Mouse (Mus musculus): ENCODE measurements around the gene Usp54. TPM values are rescaled to one million over a fixed set of nuclear protein-coding genes. Genes with fewer than 3 reads are reported as not detected.

Gene Usp54
- 40.5 and 45.0 TPM in 2 replicates for polyA plus RNA-seq (2012; rRNA removed)

DNA sequence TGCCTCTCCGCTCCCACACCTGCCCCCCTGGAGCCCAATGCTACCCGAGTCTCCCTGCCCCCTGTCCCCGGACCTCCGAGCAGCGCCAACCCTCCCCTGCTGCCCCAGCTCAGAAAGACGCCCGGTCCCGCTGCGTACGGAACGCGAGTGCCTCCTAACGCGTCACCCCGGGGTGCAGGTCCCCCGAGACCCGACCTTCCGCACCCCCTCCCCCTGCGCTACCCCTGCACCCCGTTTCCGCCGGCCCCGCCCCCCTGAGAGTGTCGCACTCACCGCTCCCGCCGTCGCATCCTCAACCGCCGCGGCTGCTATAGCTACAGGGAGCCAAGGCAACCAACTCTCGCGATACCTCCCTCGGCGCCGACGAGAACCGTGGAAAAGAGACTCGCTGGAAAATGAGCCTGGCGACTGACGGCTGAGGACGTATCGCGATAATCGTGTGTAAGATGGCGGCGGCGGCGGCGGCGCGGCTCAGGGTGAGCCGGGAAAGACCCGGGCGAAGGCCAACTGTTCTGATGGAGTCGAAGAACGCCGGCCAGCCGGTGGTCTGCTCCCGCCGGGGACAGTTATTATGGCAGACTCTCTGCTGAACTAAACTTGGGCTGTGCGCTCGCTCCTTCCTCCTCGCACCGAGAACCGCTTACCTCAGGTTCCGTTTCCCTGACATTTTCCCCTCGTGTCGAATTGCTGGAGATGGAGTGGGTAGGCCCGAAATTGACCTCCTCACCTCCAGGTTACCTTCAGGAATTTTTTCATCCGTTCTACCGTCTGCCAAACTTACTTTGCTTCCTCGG is at the start of gene Usp54:
Gene Usp54, minus strand, starts transcription at position 420 of the 794 bp plus-strand sequence.
- DNase-seq (ENCODE audit: extremely low spot score in 1 of 2, low spot score in 1 of 2) = peak; percentile 97 to 99

DNA sequence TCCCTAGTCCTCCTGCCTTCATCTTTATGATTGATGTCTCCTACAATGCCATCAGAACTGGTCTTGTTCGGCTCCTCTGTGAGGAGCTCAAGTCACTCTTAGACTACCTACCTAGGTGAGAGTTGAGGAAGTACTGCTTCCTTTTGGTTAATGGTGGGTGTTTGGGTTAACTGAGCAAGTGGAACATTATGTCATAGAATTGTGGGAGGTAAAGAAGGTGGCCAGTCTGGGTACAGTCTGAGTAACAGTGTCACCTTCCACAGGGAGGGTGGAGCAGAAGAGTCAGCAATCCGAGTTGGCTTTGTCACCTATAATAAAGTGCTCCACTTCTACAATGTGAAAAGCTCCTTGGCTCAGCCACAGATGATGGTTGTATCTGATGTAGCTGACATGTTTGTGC is 48.1 kb upstream of the Usp54 start:
- no peak for DNase-seq (ENCODE audit: extremely low spot score in 1 of 2, low spot score in 1 of 2)

DNA sequence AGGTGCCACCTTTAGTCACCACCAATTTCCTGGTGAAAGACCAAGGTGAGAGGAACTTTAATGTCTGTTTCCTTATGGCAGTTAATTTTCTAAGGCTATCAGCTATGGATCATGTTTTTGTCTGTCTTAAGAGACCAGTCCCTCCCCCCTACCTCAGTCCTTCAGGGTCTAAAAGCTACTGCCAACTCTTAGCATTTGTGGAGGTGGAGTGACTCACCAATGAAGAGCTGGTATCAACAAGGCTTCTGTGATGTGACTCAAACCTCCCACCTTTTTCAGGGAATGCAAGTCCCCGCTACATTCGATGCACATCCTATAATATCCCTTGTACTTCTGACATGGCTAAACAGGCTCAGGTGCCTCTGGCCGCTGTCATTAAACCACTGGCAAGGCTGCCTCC is 45.7 kb upstream of the Usp54 start:
- peak in 1 of 2 experiments; percentile 58 for DNase-seq (ENCODE audit: extremely low spot score in 1 of 2, low spot score in 1 of 2)

DNA sequence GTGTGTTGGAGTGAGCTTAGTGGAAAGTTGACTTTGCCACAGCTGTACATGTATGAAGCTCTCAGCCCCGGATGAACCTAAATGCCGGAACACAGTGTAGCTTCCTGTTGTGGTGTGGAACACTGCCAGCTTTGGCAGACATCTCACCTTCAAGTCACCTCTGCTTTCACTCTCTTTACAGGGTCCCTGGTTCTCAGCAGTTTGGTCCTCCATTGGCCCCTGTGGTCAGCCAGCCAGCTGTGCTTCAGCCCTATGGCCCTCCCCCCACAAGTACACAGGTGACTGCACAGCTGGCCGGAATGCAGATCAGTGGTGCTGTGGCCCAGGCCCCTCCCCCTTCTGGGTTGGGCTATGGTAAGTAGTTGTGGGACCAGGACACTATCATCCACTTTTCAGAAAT is 41.6 kb upstream of the Usp54 start:
- no peak for DNase-seq (ENCODE audit: extremely low spot score in 1 of 2, low spot score in 1 of 2)

DNA sequence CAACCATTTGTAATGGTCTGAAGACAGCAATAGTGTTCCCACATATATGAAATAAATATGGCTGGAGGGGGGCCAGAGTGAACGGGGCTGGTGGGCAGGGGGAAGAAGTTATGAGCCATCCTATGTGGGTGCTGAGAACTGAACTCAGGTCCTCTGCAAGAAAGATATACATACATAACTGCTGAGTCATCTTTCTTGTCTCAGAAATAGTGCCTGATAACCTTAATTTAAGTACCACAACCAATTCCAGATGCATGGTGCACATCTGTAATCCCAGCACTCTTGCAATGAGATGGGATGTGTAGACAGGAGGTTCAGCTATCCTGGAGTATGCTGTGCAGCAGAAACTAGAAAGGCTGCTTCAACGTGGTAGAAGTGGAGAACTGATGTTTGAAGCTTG is 40.9 kb upstream of the Usp54 start:
- no peak for DNase-seq (ENCODE audit: extremely low spot score in 1 of 2, low spot score in 1 of 2)

DNA sequence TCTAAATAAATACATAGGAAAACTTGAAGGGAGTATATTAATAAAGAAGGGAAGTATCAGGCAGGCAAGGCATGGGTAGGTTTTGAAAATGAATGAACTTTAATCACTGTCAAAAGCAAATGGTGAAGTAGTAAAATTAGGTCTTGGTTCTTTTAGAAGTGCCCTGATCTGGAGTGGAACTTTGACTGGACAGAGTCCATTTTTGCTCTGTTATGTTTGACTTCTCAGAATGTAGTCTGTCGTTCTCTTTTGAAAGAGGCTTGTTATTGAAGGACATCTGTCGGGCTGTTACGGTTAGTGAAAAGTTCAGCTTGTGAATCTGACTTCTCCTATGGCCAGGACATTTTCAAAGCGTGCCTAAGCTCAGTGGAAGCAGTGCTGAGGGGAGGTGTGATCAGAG is 37.0 kb upstream of the Usp54 start:
- no peak for DNase-seq (ENCODE audit: extremely low spot score in 1 of 2, low spot score in 1 of 2)

DNA sequence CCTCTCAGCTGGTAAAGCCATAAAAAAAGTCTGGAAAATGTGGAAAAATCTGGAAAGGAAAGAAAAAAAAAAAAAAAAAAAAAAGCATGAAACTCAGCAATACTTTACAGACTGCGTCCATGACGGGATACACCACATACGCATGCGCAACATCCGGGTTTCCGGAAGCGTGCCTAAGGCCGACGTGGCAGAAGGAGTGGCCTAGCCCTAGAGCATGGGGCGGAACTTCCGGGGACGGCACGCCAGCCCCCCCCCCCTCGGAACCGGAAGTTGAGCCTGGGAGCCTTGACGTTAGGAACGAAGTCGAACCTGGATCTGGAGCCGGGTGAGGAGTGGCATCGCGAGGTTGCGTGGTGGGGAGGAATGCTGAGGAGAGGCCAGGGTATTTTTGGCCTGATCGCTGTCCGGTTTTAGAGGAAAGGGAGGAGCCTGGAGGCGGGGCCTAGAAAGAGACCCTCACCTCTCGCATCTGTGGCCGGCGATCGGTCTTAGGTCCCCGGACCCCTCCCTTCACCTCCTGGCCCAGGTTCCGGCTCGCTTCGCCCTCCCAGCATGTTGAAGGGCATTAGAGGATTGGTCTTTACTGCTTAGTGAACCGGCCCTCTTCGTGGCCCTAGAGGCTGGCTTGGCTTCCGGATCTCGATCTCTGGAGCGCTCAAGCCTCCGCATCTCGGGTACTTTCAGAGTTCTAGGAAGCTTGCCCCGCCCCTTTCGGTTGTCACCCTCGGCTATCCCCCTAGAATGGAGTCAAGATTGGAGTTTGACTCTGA is 33.4 kb upstream of the Usp54 start, which contains the start of gene Sec24c:
Gene Sec24c, plus strand, starts transcription at position 245 of the 770 bp plus-strand sequence.
- peak; percentile 91 to 98 for DNase-seq (ENCODE audit: extremely low spot score in 1 of 2, low spot score in 1 of 2)

DNA sequence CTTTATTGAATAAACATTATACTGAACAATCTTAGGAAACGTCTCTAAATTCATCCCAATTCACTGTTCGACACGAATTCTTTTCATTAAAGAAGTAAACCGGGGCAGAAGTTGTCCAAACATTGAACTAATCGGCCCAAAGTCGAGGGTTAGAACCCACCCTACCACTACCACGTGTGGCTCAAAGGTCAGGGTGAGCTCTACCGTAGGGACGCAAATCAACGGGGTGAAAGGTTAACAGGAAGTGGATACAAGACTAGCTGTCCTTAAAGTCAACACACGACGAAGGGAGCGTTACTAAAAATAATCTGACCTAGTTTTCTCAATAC is 32.8 kb upstream of the Usp54 start:
- no peak for DNase-seq (ENCODE audit: extremely low spot score in 1 of 2, low spot score in 1 of 2)

DNA sequence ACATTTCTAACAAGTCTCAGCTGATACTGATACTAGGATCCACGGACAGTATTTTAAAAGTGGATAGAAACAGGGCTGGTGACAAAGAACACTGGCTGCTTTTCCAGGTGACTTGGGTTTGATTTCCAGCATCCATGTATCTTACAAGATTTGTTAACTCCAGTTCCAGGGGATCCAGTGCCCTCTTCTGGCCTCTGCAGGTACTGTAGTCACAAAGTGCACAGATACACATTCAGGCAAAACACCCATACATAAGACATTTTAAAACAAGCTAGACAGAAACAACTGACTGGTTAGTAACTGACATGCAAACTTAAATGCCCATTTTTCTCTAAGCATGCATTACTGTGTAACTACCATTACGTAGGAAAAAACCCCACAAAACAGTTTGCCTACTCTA is 32.1 kb upstream of the Usp54 start:
- peak in 1 of 2 experiments; percentile 39 for DNase-seq (ENCODE audit: extremely low spot score in 1 of 2, low spot score in 1 of 2)

DNA sequence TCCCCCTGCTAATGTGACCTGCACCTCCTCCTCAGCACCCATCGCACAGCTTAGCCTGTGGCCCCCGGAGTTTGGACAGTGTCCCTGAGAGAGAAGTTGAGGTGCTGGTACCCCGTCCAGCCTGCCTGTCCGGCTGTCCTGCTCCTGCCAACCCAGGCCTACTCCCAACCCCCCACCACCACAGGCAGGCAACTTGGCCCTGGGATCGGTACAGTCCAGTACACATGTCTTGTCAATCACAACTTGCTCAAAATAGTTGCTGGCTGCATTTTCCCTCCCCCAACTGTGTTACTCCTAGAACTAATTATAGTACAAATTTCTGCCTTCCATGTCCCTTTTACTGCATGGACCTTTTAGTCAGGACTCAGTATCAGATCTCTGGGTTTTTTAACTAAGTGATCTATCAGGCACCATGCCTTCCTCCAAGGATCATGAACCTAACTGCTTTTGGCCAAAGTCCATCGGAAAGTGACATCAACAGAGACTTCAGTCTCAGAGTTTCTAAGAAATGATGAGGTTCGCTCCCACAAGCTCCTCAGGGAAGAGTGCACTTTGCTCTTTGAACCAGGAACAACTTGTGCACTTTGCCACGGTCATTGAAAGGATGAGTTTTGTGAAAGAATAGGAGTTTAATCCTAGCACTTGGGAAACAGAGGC is 27.4 kb upstream of the Usp54 start, which contains the start of gene Synpo2l:
Gene Synpo2l, minus strand, starts transcription at position 201 of the 657 bp plus-strand sequence.
- DNase-seq (ENCODE audit: extremely low spot score in 1 of 2, low spot score in 1 of 2) = no peak

DNA sequence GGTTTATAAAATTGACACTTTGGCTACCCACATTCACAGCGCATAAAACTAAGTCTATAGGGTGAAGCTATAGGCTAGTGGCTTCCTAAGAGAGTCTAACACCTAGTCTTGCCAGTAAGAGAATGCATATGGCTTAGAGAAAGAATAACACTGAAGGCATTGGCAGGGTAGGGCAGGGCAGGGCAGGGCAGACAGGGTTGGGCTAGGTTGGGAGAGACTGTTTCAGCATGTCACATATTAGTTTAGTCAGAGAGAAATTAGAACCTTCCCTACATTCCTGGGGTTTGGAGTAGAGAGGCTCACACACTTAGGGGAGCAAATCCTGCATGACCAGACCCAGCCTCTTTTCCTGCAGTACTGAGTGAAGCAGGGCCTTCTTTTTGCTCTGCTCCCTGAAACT is 26.6 kb upstream of the Usp54 start:
- no peak for DNase-seq (ENCODE audit: extremely low spot score in 1 of 2, low spot score in 1 of 2)

DNA sequence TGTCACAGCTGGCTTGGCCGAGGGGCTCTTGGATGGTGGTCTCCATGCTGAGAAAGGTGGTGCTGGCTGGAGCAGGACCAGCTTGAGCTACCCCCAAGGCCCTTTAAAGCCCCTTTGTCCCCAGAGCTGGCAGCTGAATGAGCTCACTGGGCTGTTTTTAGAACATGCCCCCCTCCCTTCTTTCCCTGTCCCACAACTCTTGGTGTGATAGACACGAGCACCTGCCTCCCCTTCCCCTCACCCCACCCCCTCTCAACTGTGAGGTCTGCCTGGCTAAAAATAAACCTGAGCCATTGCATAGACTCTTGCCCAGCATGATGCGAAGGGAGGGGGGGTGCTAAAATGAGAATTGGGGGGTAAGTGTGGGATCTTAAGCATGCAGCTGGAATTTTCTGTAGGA is 23.6 kb upstream of the Usp54 start:
- DNase-seq (ENCODE audit: extremely low spot score in 1 of 2, low spot score in 1 of 2) = no peak

DNA sequence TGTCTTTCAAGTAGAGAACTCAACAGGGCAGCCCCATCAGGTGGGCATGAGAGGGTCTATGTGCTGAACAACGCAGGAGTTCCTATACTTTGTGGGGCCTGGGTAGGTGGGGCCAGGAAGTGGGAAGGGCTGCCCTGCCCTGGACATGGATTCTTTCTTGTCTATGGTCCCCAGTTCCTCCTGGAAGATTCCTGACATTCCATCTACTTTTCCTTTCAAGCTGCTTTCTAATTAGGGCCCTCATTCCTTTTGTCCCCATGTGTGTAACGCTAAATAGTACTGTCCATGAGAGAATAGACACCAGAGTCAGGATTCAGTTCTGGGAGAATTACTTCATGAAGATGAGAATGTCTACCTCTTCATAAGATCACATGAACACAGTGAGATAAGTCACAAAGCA is 22.7 kb upstream of the Usp54 start:
- no peak for DNase-seq (ENCODE audit: extremely low spot score in 1 of 2, low spot score in 1 of 2)

DNA sequence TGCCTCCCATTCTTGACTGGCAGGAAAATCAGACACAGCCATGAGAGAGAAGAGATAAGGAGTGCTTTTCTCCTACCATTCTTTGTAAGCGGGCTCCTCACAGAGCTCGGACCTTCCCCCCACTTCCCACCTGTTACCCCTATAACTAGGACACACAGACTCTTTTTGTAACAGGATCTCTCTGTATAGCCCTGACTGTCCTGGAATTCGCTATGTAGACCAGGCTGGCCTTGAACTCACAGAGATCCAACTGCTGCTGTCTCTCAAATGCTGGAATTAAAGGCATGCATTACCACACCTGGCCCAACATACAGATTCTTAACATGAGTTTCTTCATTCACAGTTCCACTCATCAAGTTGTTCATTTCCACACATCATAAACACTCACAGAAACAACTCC is 21.9 kb upstream of the Usp54 start:
- no peak for DNase-seq (ENCODE audit: extremely low spot score in 1 of 2, low spot score in 1 of 2)

DNA sequence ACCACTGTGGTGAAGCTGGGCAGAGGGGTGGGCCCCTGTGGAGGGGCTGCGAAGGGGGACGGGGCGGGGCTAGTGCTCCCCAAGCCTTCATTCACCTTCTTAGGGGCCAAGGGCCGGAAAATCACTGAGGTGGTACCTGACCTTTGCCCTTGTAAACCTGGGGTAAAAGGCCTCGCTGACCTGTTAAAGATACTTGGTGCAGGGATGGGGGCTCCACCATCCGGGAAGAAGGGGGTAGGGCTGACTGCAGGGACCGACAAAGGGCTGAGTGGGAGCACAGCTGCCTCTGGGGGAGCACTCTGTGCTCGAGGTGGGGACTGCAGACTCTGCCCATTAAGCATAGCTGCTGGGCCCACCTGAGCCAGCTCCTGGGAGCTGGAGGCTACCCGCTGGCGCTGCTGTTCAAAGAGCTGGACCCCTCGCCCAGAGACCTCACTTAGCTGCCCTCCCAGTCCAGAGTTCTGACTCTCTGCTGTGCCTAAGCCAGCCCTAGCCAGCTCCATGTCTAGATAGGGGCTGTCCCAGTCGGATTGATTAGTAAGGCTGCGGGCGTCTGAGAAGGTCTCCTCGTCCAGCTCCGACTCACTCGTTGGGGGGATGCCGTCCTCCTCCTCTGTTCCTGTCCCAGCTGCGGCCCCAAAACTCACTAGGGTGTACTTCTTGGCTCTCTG is 20.9 kb upstream of the Usp54 start:
- DNase-seq (ENCODE audit: extremely low spot score in 1 of 2, low spot score in 1 of 2) = no peak

DNA sequence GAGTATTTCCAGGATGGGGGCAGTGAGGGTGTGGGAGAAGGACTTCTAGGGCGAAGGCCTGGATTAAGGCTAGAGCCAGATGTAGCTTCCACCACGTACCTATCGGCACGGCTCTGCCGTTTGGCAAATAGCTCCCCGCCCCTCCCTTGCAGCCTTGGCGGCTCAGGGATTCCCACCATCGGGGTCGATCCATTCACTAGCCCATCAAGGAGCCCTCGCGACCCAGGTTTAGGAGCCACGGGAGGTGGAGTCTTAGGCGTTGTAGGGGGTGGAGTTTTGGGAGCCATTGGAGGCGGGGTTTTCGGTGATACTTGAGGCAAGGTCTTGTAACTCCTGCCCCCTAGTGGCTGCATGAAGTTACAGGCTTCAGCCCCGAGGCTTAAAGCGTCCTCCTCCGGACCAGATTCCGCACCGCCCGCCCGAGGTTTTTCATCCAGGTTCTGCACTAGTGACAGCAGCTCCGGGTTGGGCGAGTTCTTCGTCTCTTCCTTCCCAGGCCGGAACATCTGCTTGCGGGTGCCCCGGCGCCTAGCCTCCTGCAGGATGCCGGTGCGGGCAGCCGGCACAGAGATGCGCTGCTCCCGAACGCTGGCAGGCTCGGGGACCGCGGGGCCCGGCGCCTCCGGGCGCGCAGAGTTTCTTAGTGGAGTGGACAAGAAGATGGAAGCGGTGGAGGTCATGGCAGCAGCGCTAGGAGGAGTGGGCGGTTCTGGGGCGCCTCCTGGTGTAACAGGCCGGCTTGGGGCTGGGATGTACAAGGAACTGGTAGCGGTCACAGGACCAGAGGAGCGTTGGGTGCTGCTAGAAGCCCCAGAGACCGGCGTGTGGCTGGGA is 20.2 kb upstream of the Usp54 start:
- DNase-seq (ENCODE audit: extremely low spot score in 1 of 2, low spot score in 1 of 2) = peak; percentile 93 to 99

DNA sequence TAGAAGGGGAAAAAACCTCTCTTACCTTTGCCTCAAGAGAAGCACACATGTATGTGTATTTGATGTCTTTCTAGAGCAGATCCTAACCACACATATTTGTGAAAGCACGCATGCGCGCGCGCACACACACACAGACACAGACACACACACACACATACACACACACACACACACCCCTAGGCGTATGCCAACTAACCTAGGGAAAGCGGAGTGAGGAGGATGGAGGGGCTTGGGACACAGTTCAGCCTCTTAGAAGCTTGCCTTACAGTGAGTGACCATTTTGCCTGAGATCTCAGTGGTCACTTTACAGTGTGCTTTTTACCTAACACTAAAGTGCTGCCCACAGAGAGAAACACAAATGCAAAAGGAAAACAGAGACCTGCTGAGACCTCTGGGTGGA is 18.8 kb upstream of the Usp54 start:
- DNase-seq (ENCODE audit: extremely low spot score in 1 of 2, low spot score in 1 of 2) = no peak

DNA sequence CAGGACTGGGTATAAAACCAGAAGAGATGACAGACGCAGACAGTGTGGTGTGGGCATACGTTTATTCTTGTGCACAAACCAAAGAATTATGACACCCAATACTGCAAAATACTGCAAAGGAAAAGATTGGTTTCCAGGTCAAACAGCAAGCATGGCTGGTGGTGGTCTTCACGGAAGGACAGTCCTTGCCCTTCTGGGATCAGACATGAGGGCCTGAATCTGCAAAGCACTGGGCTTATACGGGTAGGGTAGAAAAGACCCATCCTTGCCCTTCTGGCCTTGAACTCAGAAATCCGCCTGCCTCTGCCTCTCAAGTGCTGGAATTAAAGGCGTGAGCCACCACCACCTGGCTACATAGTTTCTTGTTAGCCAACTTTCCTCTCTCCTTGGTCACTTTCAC is 18.0 kb upstream of the Usp54 start:
- DNase-seq (ENCODE audit: extremely low spot score in 1 of 2, low spot score in 1 of 2) = no peak

DNA sequence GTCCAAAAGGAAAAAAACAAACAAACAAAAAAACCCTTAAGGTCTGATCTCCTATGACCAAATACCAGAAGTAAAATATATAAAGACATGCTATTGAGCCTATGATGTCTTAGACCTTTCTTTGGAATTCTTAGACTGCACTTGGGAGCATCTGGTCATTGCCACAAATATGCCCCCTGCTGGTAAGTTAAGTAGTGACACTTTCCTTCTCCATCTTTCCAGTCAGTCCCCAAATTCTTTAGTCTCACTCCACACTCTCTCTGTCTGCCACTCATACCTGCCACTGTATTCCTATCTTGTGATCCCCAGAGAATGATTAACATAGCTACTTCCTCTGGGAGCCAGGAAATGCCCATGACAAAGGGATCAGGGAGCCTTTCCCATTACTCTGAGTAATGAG is 17.5 kb upstream of the Usp54 start:
- peak in 1 of 2 experiments; percentile 86 for DNase-seq (ENCODE audit: extremely low spot score in 1 of 2, low spot score in 1 of 2)

DNA sequence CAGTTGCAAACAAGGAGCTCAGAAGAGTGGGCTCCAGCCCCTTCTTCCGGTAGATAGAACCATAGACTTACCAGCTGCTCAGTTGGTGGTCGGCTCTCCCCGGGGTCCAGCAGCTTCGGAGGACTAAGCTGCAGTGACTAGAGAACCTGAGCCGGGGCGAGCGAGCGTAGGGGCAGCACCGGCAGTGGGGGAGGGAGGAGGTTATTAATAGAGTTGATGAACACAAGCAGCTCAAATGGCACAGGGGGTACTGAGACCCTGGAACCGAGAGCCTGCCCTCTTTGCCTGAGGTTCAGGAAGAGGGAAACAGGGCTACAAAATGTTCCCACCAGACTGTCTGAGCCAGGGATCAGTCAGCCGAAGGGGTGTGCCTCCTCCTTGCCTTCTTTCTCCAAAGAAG is 15.5 kb upstream of the Usp54 start, which contains the start of gene Myoz1:
Gene Myoz1, minus strand, starts transcription at position 180 of the 400 bp plus-strand sequence.
- no peak for DNase-seq (ENCODE audit: extremely low spot score in 1 of 2, low spot score in 1 of 2)

All from frontal cortex, adult 2 months (tissue).